Mouse (Mus musculus) thymus, adult 2 months (tissue): Measurements from ENCODE around the gene Ldlrad3. TPM values are rescaled to one million over a fixed set of nuclear protein-coding genes. Genes with fewer than 3 reads are reported as not detected.
A peak's percentile ranks its signal among the peaks of the same experiment; 100 is the strongest.

Experiments
- DNase-seq: peaks from one replicate; pipeline ENCODE4 v3.0.0; 2021
- H3K27ac ChIP-seq: fragments of 200-500 bp; 2 replicates; pipeline ENCODE4 v1.5.1; 2012; ENCODE audit warnings: low read length, control low read depth; ENCODE audit not compliant: control insufficient read depth, insufficient read depth
- H3K27me3 ChIP-seq: fragments of 200-500 bp; 2 replicates; pipeline ENCODE4 v1.6.1; 2012; ENCODE audit warnings: mild to moderate bottlenecking, low read length, moderate library complexity, mixed read lengths; ENCODE audit not compliant: control insufficient read depth, insufficient read depth
- H3K36me3 ChIP-seq: fragments of 200-500 bp; 2 replicates; pipeline ENCODE4 v1.6.1; 2012; ENCODE audit warnings: mild to moderate bottlenecking, low read length, moderate library complexity; ENCODE audit not compliant: control insufficient read depth, insufficient read depth
- H3K4me1 ChIP-seq: fragments of 200-500 bp; replicated peaks from 2 replicates; pipeline ENCODE4 v1.6.1; 2012; ENCODE audit warnings: low read length; ENCODE audit not compliant: control insufficient read depth, insufficient read depth
- H3K4me3 ChIP-seq: fragments of 200-500 bp; 2 replicates; pipeline ENCODE4 v1.5.1; 2012; ENCODE audit warnings: mild to moderate bottlenecking, low read length, control low read depth, moderate library complexity; ENCODE audit not compliant: control insufficient read depth, insufficient read depth
- CTCF ChIP-seq: fragments of 200-500 bp; IDR thresholded peaks from 2 replicates; pipeline ENCODE4 v1.5.1; 2012; ENCODE audit warnings: mild to moderate bottlenecking, control low read depth, low read length, moderate library complexity, borderline replicate concordance; ENCODE audit not compliant: control insufficient read depth, poor library complexity, insufficient read depth; ENCODE audit errors: extremely low read depth
- POLR2A ChIP-seq: fragments of 200-500 bp; IDR thresholded peaks from 2 replicates; pipeline ENCODE4 v1.6.1; 2012; ENCODE audit warnings: mild to moderate bottlenecking, low read length, control low read depth, moderate library complexity; ENCODE audit not compliant: control insufficient read depth, poor library complexity, insufficient read depth; ENCODE audit errors: extremely low read depth
- WGBS: fragments of 180-500 bp; shearing (Covaris S2); methylation state at CpG from one replicate; pipeline ENCODE4 v1.1.7; 2018; 5-methylcytosine and 5-hydroxymethylcytosine counted together
- polyA plus RNA-seq: library from polyadenylated mRNA; depleted of rRNA; stranded (reverse); fragments of >200 nt; gene quantifications from 2 replicates; pipeline ENCODE4 v1.2.3, GENCODE M21; 2012

Gene Ldlrad3
- polyA plus RNA-seq, 1 experiment: 12.9 TPM

- no peak overlapping the region for H3K27ac ChIP-seq
- no peak for DNase-seq
- peaks cover 18% of the 10 kb centered on the region for H3K4me1 ChIP-seq
- no peaks in the 10 kb centered on the region for H3K36me3 ChIP-seq
- 94% methylated on average over 11 of the region's 11 CpGs for WGBS
- H3K4me3 ChIP-seq: no peak overlapping the region
- TF ChIP-seq POLR2A (no peak), CTCF (no peak)
- H3K27me3 ChIP-seq: no peaks in the 10 kb centered on the region
These were observed 91.4 kb downstream of the Ldlrad3 start for GRCm38 (mm10) chr2:102094773-102095172.

- Histone ChIP-seq H3K27me3 (no peaks in the 10 kb centered on the region), H3K36me3 (no peaks in the 10 kb centered on the region), H3K4me3 (no peak overlapping the region), H3K4me1 (peaks cover 17% of the 10 kb centered on the region), H3K27ac (no peak overlapping the region)
- no peak for TF ChIP-seq CTCF
- no peak for TF ChIP-seq POLR2A
- DNase-seq: no peak
- 96% methylated on average over 3 of the region's 3 CpGs for WGBS
These were observed 91.9 kb downstream of the Ldlrad3 start for GRCm38 (mm10) chr2:102094281-102094680.

GRCm38 (mm10) chr2:102092579-102092978 lies 93.6 kb downstream of the Ldlrad3 start:
- Histone ChIP-seq H3K27me3 (no peaks in the 10 kb centered on the region), H3K27ac (no peak overlapping the region), H3K4me1 (peaks cover 17% of the 10 kb centered on the region), H3K4me3 (no peak overlapping the region), H3K36me3 (no peaks in the 10 kb centered on the region)
- no peak for DNase-seq
- TF ChIP-seq CTCF (no peak), POLR2A (no peak)
- WGBS: 97% methylated on average over 10 of the region's 10 CpGs

- DNase-seq: peak; percentile 74
- 84% methylated on average over 8 of the region's 8 CpGs for WGBS
- Histone ChIP-seq H3K27ac (no peak overlapping the region), H3K4me1 (peaks cover 15% of the 10 kb centered on the region), H3K4me3 (no peak overlapping the region), H3K36me3 (no peaks in the 10 kb centered on the region), H3K27me3 (no peaks in the 10 kb centered on the region)
- TF ChIP-seq CTCF (no peak), POLR2A (no peak)
These were observed 94.5 kb downstream of the Ldlrad3 start for GRCm38 (mm10) chr2:102091516-102092350.

- Histone ChIP-seq H3K27ac (no peak overlapping the region), H3K27me3 (no peaks in the 10 kb centered on the region), H3K4me3 (no peak overlapping the region), H3K36me3 (no peaks in the 10 kb centered on the region), H3K4me1 (peaks cover 13% of the 10 kb centered on the region)
- DNase-seq: no peak
- TF ChIP-seq POLR2A (no peak), CTCF (no peak)
- WGBS: 98% methylated on average over 5 of the region's 5 CpGs
These were observed 98.4 kb downstream of the Ldlrad3 start for GRCm38 (mm10) chr2:102087787-102088186.

- H3K36me3 ChIP-seq: peaks cover 3% of the 10 kb centered on the region
- H3K27ac ChIP-seq: no peak overlapping the region
- no peak overlapping the region for H3K4me3 ChIP-seq
- no peaks in the 10 kb centered on the region for H3K27me3 ChIP-seq
- WGBS: 97% methylated on average over 23 of the region's 23 CpGs
- peaks cover 13% of the 10 kb centered on the region for H3K4me1 ChIP-seq
- no peak for DNase-seq
- TF ChIP-seq CTCF: no peak
- no peak for TF ChIP-seq POLR2A
These were observed 99.6 kb downstream of the Ldlrad3 start for GRCm38 (mm10) chr2:102086583-102086982.
